Mouse (Mus musculus): ENCODE measurements at regions not wholly inside any gene's neighbourhood (a gene's known extent, or its start where the extent isn't known, plus 50 kb on each side); places are given as distances from the start of the nearest gene placed in this dataset.

- TF ChIP-seq POLR2A (IDR thresholded peaks at IDR 0.05; ENCODE audit: borderline replicate concordance, insufficient read depth, low read length) (no peak), CTCF (IDR thresholded peaks at IDR 0.05; ENCODE audit: borderline replicate concordance, insufficient read depth, low read depth, low read length) (no peak)
Observed at GRCm38 (mm10) chr14:37298631-37299030, 163.6 kb upstream of the Ghitm start.
